Mouse (Mus musculus): Measurements from ENCODE around the gene Abcb4. TPM values are rescaled to one million over a fixed set of nuclear protein-coding genes. Genes with fewer than 3 reads are reported as not detected.
"Not testable (repeated sequence)": the region's sequence is repeated elsewhere in the genome, so short reads cannot be mapped to it uniquely, and the experiment has no call there.

The Abcb4 gene
- polyA plus RNA-seq, 1 experiment from 2014 or later = 0.24 TPM

DNA sequence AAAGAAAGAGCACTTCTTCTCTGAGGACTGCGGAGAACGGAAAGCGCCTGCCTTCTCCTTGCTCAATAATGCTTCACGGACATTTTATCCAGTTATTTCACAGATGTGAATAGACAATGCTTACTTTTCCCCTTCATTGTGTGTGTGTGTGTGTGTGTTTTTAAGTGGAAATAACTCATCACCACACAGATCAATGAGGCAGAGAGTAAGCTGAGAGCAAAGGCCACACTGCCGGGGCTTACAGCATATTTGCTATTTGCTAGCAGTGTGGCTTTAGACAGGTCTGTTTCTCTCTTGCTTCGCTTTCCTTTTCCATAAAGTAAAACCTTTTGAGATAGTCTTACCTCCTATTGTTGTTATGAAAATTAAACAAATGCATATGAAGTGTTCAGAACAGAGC lies 11.0 kb downstream of the Abcb4 start:
- in situ Hi-C loops (cut with MboI; ENCODE audit: low pct_unique_long_range_greater_than_20kb) = no loop called here
- no peak for DNase-seq (ENCODE audit: low read depth, low spot score)
- ATAC-seq = no peak
- no peak for TF ChIP-seq CTCF (IDR thresholded peaks at IDR 0.05)
- POLR2A ChIA-PET = no interaction called here
- CTCF ChIA-PET = interaction anchor here (0.7 kb wide), 1 partner anchor 9 kb away, joined by 3 read pairs; no protein-coding TSS in a partner anchor
- peaks cover 11% of the 10 kb centered on the region for H3K27me3 ChIP-seq

DNA sequence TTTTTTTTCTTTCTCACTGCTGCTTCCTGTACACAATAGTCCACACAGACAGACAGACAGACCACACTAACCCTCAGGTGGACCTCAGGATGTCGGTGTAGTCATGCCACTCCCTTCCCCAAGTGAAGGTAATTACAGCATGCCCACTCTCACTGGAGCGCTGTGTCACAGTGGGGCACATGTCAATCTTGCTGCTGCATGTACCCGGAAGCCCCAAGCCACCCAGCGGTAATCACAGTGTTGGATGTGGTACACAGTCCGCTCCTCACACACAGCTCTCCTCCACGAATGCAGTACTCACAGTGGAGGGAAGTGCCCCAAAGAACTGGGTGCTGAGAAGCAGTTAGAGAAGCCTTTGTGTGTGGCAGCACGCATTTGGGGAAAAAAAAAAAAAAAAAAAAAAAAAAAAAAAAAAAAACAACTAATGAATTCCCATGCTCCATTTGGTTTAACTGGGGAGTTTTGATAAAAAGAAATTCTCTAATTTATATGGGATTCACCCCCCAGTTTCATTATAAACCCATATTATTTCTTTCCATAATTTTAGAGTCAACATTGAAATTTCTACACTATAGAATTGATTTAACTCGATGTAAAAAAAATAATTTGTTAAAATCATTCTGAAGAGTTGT lies 18.2 kb downstream of the Abcb4 start:
- DNase-seq (ENCODE audit: low read depth, low spot score) (no peak), ATAC-seq (no peak)
- no peak for TF ChIP-seq CTCF (IDR thresholded peaks at IDR 0.05)
- POLR2A ChIA-PET = no interaction called here
- in situ Hi-C loops (cut with MboI; ENCODE audit: low pct_unique_long_range_greater_than_20kb) = no loop called here
- CTCF ChIA-PET = no interaction called here
- peaks cover 8% of the 10 kb centered on the region for H3K27me3 ChIP-seq

DNA sequence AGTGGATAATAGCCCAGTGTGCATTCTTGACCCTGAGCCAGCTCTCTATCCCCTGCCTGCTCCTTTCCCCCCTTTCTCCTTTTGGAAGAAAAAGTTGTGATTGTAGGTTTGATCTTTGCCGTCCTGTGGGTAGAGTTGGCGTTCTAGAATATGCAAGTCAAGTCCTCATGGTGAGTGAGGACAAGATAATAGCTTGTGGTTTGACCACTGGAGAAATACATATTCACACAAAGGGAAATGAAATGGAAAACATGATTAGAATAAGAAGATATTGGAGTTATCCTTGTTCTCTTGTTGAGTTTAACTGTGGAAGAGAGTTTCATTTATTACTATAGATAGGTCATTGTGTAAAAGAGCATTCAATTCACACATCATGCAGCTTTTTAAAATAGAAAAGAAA lies 22.9 kb downstream of the Abcb4 start:
- CTCF ChIA-PET = interaction anchor here (1.2 kb wide), 1 partner anchor 23 kb away, joined by 3 read pairs; the partner anchor contains the start of gene Abcb4
- DNase-seq (ENCODE audit: low read depth, low spot score) (no peak), ATAC-seq (no peak)
- in situ Hi-C loops (cut with MboI; ENCODE audit: low pct_unique_long_range_greater_than_20kb) = no loop called here
- TF ChIP-seq CTCF (IDR thresholded peaks at IDR 0.05) = no peak
- H3K27me3 ChIP-seq = peaks cover 31% of the 10 kb centered on the region
- POLR2A ChIA-PET = no interaction called here

DNA sequence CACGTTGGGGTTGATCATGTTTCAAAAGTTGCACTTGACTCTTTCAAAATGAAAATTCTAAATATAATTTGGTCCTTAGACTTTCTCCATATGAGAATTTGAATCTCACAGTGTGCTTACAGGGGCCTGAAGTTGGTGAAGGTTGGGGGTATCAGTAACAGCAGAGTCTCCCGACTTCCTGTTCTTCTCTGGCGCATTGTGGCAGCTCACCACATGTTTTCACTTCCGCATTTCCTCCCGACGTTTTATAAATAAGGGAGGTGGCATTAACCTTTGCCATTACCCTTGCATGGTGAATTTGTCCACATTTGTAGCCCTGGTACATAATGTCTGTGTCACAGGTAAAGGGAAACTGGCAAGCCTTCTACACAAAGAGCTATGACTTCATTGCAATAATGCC lies 23.6 kb downstream of the Abcb4 start:
- no peak for ATAC-seq
- ChIA-PET POLR2A (no interaction called here), CTCF (no interaction called here)
- peaks cover 31% of the 10 kb centered on the region for H3K27me3 ChIP-seq
- in situ Hi-C loops (cut with MboI; ENCODE audit: low pct_unique_long_range_greater_than_20kb) = no loop called here
- no peak for DNase-seq (ENCODE audit: low read depth, low spot score)
- no peak for TF ChIP-seq CTCF (IDR thresholded peaks at IDR 0.05)

DNA sequence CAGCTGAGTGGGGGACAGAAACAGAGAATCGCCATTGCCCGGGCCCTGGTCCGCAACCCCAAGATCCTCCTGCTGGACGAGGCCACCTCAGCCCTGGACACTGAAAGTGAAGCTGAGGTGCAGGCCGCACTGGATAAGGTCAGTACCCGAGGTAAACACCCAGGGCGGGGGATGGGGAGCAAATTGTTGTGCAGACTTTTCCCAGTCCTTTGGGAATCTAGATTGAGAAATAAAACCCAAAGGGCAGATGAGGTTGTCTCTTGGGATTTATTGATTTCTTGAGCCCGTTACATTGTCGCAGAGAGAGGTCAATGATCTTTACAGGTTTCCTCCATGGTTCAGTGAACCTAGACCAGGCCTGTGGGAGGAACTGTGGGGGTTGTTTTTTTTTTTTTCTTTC lies 34.9 kb downstream of the Abcb4 start:
- ChIA-PET CTCF (interaction anchor here (1.1 kb wide), 1 partner anchor 22 kb away, joined by 3 read pairs; no protein-coding TSS in a partner anchor), POLR2A (no interaction called here)
- in situ Hi-C loops (cut with MboI; ENCODE audit: low pct_unique_long_range_greater_than_20kb) = no loop called here
- DNase-seq (ENCODE audit: low read depth, low spot score) = no peak
- ATAC-seq = no peak
- peaks cover 17% of the 10 kb centered on the region for H3K27me3 ChIP-seq
- no peak for TF ChIP-seq CTCF (IDR thresholded peaks at IDR 0.05)

DNA sequence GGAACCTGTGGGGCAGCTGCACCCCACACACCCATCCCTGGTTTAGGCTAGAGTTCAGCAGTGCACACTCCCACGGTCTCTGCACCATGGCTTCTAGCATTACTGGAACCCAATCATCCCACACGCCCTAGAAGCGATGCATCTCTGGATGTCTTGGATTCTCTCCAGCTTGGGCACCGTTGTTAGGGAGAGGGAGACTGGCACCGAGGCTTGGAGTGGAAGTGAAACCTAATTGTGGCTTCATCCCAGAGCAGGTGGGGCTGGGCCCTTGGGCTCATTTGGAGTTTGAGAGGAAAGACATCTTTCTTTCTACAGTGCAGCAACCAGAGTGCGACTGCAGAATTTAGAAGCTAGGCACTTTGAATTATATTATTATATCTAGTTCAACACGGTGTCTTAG lies 44.4 kb downstream of the Abcb4 start:
- no peak for ATAC-seq
- ChIA-PET POLR2A (no interaction called here), CTCF (no interaction called here)
- peaks cover 10% of the 10 kb centered on the region for H3K27me3 ChIP-seq
- DNase-seq (ENCODE audit: low read depth, low spot score) = no peak
- TF ChIP-seq CTCF (IDR thresholded peaks at IDR 0.05) = no peak
- in situ Hi-C loops (cut with MboI; ENCODE audit: low pct_unique_long_range_greater_than_20kb) = loop anchor here (10.0 kb wide), 1 partner anchor 487 kb away; no protein-coding TSS in a partner anchor

DNA sequence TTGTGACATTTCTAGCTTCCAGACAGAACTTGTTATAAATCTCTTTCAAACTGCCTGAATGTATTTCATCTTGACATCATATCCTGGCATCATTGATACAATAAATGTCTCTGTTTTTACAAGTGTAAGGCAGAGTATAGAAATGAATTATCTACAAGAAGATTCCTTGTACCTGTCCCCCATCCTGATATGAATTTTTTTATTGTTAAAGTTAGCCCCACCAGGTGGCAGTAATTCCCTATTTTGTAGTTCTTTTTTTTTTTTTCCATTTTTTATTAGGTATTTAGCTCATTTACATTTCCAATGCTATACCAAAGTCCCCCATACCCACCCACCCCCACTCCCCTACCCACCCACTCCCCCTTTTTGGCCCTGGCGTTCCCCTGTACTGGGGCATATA lies 47.7 kb downstream of the Abcb4 start:
- H3K27me3 ChIP-seq = peaks cover 17% of the 10 kb centered on the region
- CTCF ChIA-PET = interaction anchor here (0.9 to 2.6 kb wide), 7 partner anchors 14 to 489 kb away, joined by 3 to 17 read pairs (median 3); no protein-coding TSS in a partner anchor
- in situ Hi-C loops (cut with MboI; ENCODE audit: low pct_unique_long_range_greater_than_20kb) = loop anchor here (10.0 kb wide), 1 partner anchor 104 kb away; no protein-coding TSS in a partner anchor

DNA sequence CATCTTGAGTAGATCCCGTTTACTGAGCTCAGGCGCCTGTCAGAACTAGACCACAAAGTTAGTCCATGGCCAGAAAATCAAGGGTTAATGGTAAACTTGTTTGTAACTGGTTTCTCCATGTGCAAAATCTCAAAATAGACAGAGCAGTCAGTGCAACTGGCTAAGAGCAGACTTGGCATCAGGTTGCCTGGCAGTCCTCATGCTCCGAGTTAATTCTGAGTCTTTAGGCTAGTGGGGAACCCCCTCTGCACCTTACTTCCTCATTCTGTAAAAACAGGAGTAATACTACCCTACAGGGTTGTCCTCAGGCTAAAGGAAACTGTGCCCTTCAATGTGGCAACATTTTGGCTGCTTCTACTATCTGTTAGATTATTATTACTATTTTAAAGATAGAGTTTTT lies 50.3 kb downstream of the Abcb4 start:
- ChIA-PET POLR2A (no interaction called here), CTCF (interaction anchor here (0.9 to 1.4 kb wide), 2 partner anchors 14 to 168 kb away, joined by 3 to 4 read pairs; no protein-coding TSS in a partner anchor)
- ATAC-seq = no peak
- in situ Hi-C loops (cut with MboI; ENCODE audit: low pct_unique_long_range_greater_than_20kb) = loop anchor here (10.0 kb wide), 1 partner anchor 101 kb away; no protein-coding TSS in a partner anchor
- no peak for DNase-seq (ENCODE audit: low read depth, low spot score)
- TF ChIP-seq CTCF (IDR thresholded peaks at IDR 0.05) = no peak
- peaks cover 32% of the 10 kb centered on the region for H3K27me3 ChIP-seq

More for the DNA sequence above, 47.7 kb downstream of the Abcb4 start:
- ATAC-seq; POLR2A ChIA-PET; DNase-seq (ENCODE audit: low read depth, low spot score): not testable (repeated sequence)

DNA sequence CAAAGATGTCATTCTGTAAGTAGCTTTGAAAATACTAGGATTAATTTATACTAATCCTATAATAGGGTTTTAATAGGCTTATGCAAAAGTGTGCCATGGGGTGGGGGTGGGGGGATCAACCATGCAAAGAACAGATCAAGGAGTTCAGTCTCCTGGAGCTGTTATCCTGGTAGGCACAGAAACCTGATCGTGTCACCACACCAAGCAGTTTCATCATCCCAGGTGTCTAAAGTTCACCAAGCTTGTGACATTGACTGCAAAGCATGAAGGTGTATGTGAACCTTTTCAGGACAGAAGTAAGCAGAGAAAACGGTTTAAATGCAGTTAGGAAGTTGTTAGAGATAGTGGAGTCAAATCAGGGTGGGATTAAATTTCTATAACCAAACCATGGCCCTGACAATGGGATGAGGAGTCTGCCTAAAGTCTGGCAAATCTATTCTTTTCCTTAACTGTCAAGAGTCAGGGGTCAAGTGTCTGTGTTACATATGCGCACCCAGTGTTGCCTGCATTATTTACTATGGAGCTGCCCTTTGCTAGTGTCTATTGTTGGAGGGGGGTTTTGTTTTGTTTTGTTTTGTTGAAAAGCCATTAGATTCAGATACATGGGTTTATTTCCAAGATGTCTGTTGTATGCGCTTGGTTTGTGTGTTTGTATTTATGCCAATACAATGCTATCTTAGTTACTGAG lies 54.0 kb downstream of the Abcb4 start:
- no peak for TF ChIP-seq CTCF (IDR thresholded peaks at IDR 0.05)
- ATAC-seq (no peak), DNase-seq (ENCODE audit: low read depth, low spot score) (no peak)
- ChIA-PET POLR2A (interaction anchor here (0.6 kb wide), 1 partner anchor 118 kb away, joined by 3 read pairs; no protein-coding TSS in a partner anchor), CTCF (interaction anchor here (1.4 kb wide), 2 partner anchors 9 to 164 kb away, joined by 4 read pairs; no protein-coding TSS in a partner anchor)
- in situ Hi-C loops (cut with MboI; ENCODE audit: low pct_unique_long_range_greater_than_20kb) = loop anchor here (10.0 kb wide), 1 partner anchor 97 kb away; no protein-coding TSS in a partner anchor
- H3K27me3 ChIP-seq = peaks cover 44% of the 10 kb centered on the region

DNA sequence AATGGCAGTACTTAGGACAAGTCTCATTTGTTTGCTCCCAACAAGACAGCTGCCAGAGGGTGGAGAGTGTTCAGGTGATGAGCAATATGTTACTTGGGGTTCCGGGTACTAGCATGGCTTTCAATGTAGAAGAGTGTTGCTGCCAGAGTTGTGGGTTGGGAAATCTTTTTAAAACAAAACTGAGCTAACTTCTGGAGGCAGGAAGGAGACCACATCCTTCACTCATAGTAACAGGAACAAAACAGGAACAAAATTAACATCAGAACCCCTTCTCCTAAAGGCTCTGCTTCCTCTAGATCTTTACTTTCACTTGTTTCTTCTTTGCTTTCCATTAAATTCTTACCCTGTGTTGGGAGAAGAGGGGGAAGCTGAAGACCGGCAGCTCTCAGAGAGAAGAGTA lies 60.1 kb downstream of the Abcb4 start:
- in situ Hi-C loops (cut with MboI; ENCODE audit: low pct_unique_long_range_greater_than_20kb) = no loop called here
- ChIA-PET POLR2A (no interaction called here), CTCF (interaction anchor here (0.6 to 1.3 kb wide), 2 partner anchors 14 to 789 kb away, joined by 3 read pairs; no protein-coding TSS in a partner anchor)
- peaks cover 12% of the 10 kb centered on the region for H3K27me3 ChIP-seq
- TF ChIP-seq CTCF (IDR thresholded peaks at IDR 0.05) = no peak
- DNase-seq (ENCODE audit: low read depth, low spot score) (no peak), ATAC-seq (no peak)

DNA sequence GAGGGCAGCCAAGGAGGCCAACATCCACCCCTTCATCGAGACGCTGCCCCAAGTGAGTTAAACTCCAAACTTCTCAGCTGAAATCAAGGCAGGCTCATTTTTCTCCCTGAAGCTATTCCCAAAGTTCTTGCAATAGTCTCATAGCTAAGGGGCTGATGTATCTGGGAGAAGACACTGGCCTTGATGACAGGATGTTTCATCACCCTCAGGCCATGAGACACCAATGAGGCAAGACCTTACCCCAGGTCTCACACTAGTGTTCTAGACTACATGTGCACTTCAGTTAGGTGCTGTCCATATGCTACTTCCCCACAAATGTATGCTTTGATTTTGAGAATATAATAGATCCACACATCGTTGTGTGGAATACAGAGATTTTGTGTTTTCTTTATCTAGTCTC lies 62.0 kb downstream of the Abcb4 start:
- ChIA-PET POLR2A (interaction anchor here (0.6 kb wide), 1 partner anchor 100 kb away, joined by 3 read pairs; no protein-coding TSS in a partner anchor), CTCF (interaction anchor here (0.9 to 1.5 kb wide), 2 partner anchors 15 to 156 kb away, joined by 3 to 4 read pairs; no protein-coding TSS in a partner anchor)
- peaks cover 3% of the 10 kb centered on the region for H3K27me3 ChIP-seq
- DNase-seq (ENCODE audit: low read depth, low spot score) (no peak), ATAC-seq (no peak)
- TF ChIP-seq CTCF (IDR thresholded peaks at IDR 0.05) = no peak
- in situ Hi-C loops (cut with MboI; ENCODE audit: low pct_unique_long_range_greater_than_20kb) = no loop called here

Measured in Patski (cell line).